Mouse (Mus musculus) kidney, adult 10 weeks (tissue): ENCODE measurements around the gene Ifit3b. TPM values are rescaled to one million over a fixed set of nuclear protein-coding genes. Genes with fewer than 3 reads are reported as not detected.

Source experiments
- polyA plus RNA-seq: library from polyadenylated mRNA; stranded (reverse); fragments of 350-450 nt; fragmentation: Illumina TruSeq; extraction: RNeasy Lipid Tissue Mini Kit (QIAGEN cat#74804); gene quantifications from one replicate; pipeline ENCODE4 v1.2.3, GENCODE M21; 2014; ENCODE audit warnings: low read depth, low replicate concordance

Ifit3b gene
- polyA plus RNA-seq: 14.9 TPM

DNA sequence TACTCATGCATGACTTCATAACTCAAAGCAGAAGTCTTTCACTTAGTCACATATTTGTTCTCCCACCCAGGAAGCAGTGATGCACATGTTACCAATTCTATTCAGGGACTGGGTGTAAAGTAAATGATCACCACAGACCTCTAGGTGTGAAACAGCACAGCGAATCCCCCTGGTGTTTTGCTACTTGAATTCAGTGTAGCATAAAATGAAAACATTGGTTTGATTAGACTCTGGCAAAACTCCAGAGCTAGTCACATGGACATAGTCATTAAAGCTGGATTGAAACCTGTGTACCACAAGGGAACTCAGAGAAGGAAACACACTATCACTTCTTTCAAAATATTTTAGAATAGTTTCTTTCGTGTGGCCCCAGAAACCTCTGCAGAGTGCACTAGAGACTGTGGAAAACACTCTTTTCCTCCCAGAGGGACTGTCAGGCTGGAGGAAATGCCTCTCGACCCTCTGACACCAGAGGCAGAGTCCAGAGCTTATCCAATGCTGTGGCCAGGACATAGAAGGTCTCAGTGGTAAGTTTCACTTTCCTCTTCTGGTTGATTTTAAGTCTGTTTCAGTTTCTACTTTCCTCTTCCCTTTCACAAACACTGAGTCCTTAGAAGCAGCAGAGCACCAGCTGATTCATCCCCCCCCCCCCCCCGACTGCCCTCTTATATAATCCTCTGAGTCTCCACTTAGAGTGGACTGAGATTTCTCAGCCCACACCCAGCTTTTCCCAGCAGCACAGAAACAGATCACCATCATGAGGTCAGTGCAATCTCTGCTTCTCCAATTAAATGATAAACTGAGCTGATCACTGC is at the start of gene Ifit3b:
TSS of gene Ifit3b (plus strand) at position 734 of the 815 bp plus-strand sequence.

GRCm38 (mm10) chr19:34583126-34583766 is 24.5 kb upstream of the Ifit3b start, which contains the start of gene Ifit3:
Gene Ifit3, plus strand, starts transcription at chr19:34583531.

GRCm38 (mm10) chr19:34601888-34602287 is 5.9 kb upstream of the Ifit3b start, which contains the start of gene Ifit1bl1:
Gene Ifit1bl1, minus strand, starts transcription at chr19:34601956.

DNA sequence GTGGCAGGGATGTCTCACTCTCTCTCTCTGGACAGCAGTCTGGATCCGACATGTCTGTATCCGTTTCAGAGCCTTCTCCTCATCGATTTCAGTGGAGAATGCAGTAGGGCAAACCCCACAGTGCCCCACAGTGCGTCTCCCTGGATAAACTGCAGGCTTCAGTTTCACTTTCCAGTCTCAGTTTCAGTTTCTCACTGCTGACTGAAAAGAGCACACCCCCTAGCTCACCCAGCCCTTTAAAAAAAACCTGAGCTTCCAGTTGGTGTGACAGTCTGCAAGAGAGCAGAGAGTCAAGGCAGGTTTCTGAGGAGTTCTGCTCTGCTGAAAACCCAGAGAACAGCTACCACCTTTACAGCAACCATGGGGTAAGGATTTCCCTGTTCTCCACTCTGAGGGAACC is 32.9 kb downstream of the Ifit3b start, which contains the start of the genes Ifit1bl2 and Ifit1:
TSS of gene Ifit1bl2 (minus strand) at position 121 of the 400 bp plus-strand sequence.
TSS of gene Ifit1 (plus strand) at position 249 of the 400 bp plus-strand sequence.

Other genes with a start within 250 kb of the Ifit3b start
- 1.4 TPM for gene Ch25h, start 132.8 kb upstream of the Ifit3b start, polyA plus RNA-seq
- gene Lipa, start 80.5 kb upstream of the Ifit3b start, polyA plus RNA-seq: 284 TPM
- 29.8 TPM for gene Ifit2, start 57.3 kb upstream of the Ifit3b start, polyA plus RNA-seq
- gene Ifit3, start 24.4 kb upstream of the Ifit3b start, polyA plus RNA-seq: 45.0 TPM
- 7.8 TPM for gene Ifit1bl1, start 6.0 kb upstream of the Ifit3b start, polyA plus RNA-seq
- 4.0 TPM for gene Ifit1bl2, start 32.8 kb downstream of the Ifit3b start, polyA plus RNA-seq
- gene Ifit1, start 32.9 kb downstream of the Ifit3b start, polyA plus RNA-seq: 10.9 TPM
- gene Slc16a12, start 139.3 kb downstream of the Ifit3b start, polyA plus RNA-seq: 164 TPM